Mouse (Mus musculus) hindbrain, postnatal 0 days (tissue): ENCODE results near the gene Sh3gl1. TPM values are rescaled to one million over a fixed set of nuclear protein-coding genes. Genes with fewer than 3 reads are reported as not detected.

Experiments
- ATAC-seq: fragments of 200-750 bp; cut with Nextera tagmentation; 2 replicates; pipeline ENCODE4 v1.8.0; 2017; ENCODE audit warnings: mild to moderate bottlenecking, moderate TSS enrichment, moderate library complexity
- DNase-seq: peaks from one replicate; pipeline ENCODE4 v3.0.0-alpha.2; 2015; ENCODE audit warnings: low spot score
- H3K27ac ChIP-seq: fragments of 300-500 bp; sonication (generic); 2 replicates; pipeline ENCODE4 v1.5.1; 2014; ENCODE audit warnings: mild to moderate bottlenecking
- H3K27me3 ChIP-seq: fragments of 300-500 bp; sonication (generic); 2 replicates; pipeline ENCODE4 v1.6.1; 2014; ENCODE audit warnings: low read length, mixed read lengths; ENCODE audit not compliant: insufficient read depth
- H3K36me3 ChIP-seq: fragments of 300-500 bp; sonication (generic); 2 replicates; pipeline ENCODE4 v1.6.1; 2014; ENCODE audit warnings: low read length, mixed read lengths; ENCODE audit not compliant: insufficient read depth
- H3K4me1 ChIP-seq: fragments of 300-500 bp; sonication (generic); 2 replicates; pipeline ENCODE4 v1.6.1; 2014; ENCODE audit warnings: antibody characterized with exemption, low read length, mixed read lengths; ENCODE audit not compliant: insufficient read depth
- H3K4me2 ChIP-seq: fragments of 300-500 bp; sonication (generic); 2 replicates; pipeline ENCODE4 v1.6.1; 2014; ENCODE audit warnings: low read depth, mild to moderate bottlenecking, low read length, moderate library complexity, mixed read lengths
- H3K4me3 ChIP-seq: fragments of 300-500 bp; sonication (generic); 2 replicates; pipeline ENCODE4 v1.5.1; 2014; ENCODE audit warnings: low read length
- H3K9ac ChIP-seq: fragments of 300-500 bp; sonication (generic); replicated peaks from 2 replicates; pipeline ENCODE4 v1.6.1; 2014; ENCODE audit warnings: mild to moderate bottlenecking, low read length, moderate library complexity, mixed read lengths
- H3K9me3 ChIP-seq: fragments of 300-500 bp; sonication (generic); 2 replicates; pipeline ENCODE4 v1.6.1; 2016; ENCODE audit warnings: low read length, mixed read lengths
- CTCF ChIP-seq: IDR thresholded peaks from 2 replicates; pipeline ENCODE4 v1.5.1; 2016; ENCODE audit warnings: antibody characterized with exemption, control low read depth, low read depth
- WGBS: fragments of 180-500 bp; shearing (Covaris S2); extraction: QIAGEN DNeasy Blood & Tissue Kit; methylation state at CpG from one replicate; pipeline ENCODE4 v1.1.7; 2014; 5-methylcytosine and 5-hydroxymethylcytosine counted together
- polyA plus RNA-seq: library from polyadenylated mRNA; unstranded; fragments of >200 nt; fragmentation: Nextera tagmentation; extraction: Ambion mirVana; gene quantifications from 2 replicates; pipeline ENCODE4 v1.2.1, GENCODE M21; 2015
- total RNA-seq: library from RNA; depleted of rRNA; stranded (reverse); fragments of >200 nt; gene quantifications from 2 replicates; pipeline ENCODE4 v1.2.3, GENCODE M21; 2014

The Sh3gl1 gene
- total and polyA plus RNA-seq, 2 experiments from 2014 or later = 79.5 to 84.5 TPM

DNA sequence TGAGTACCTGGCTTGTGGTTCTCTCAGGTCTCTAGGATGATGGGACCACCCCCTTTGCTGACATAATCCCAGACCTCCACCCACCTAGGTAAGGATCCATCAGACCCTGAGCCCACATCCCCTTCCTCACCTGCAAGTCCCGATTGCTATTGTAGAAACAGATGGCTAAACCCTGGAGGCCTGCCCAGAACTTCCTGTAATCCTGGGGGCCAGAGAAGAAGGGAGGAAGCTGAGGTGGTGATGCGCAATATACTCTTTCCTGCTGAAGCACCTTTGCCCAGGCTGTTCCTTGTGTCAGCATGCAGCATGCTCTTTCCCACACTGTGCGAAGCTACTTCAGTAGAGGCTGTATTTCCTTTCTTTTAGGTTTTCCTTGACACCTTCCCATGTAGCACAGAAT lies 33.4 kb downstream of the Sh3gl1 start:
- no peak overlapping the region for H3K9ac ChIP-seq
- H3K27me3 ChIP-seq = 0 out of 2 replicates have a peak, but pooled peaks cover 5% of the 10 kb centered on the region
- no peak overlapping the region for H3K4me2 ChIP-seq
- 76% methylated on average over 3 of the region's 3 CpGs for WGBS
- H3K36me3 ChIP-seq = no peaks in the 10 kb centered on the region
- no peak for TF ChIP-seq CTCF
- H3K4me1 ChIP-seq = no peaks in the 10 kb centered on the region
- no peaks in the 10 kb centered on the region for H3K9me3 ChIP-seq
- no peak overlapping the region for H3K27ac ChIP-seq
- H3K4me3 ChIP-seq = no peak overlapping the region
- ATAC-seq = no peak
- DNase-seq = no peak

DNA sequence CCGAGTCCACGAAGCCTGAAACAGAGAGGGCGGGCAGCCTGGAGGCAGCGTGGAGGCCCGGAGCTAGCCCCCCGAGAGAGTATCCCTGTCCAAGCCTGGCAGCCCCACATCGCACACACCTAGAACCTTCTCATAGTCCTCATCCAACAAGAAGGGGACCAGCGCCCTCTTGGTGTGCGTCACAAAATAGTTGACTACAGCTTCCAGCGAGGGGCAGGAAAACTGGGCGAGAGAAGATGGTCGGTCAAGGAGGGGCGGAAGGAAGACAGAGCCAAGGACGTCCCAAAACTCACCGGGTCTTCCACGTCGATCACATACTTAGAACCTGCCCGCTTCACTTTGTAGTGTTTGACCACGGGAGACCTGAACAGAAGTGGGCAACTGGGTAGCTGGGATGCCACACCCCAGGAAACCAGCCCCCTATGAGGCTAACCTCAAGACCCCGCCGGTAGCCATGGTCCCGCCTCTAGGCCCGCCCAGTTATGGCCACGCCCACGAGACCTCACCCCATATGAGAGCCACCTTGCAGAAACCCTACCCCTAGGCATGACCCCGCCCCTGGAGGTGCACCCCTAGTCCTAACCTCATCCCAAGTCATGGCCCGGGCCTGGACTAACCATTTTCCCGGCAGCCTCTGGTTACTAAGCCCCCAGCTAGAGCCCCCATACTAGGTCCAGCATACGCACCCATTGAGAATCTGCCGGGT lies 36.5 kb downstream of the Sh3gl1 start:
- 12% methylated on average over 30 of the region's 30 CpGs for WGBS
- ATAC-seq (peak; percentile 25; the same call in 1 of the 2 replicates), DNase-seq (no peak)
- Histone ChIP-seq H3K4me3 (no peak overlapping the region), H3K27me3 (0 out of 2 replicates have a peak, but pooled peaks cover 5% of the 10 kb centered on the region), H3K27ac (no peak overlapping the region), H3K36me3 (peaks cover 3% of the 10 kb centered on the region; the same call in 1 of the 2 replicates), H3K9ac (no peak overlapping the region), H3K4me1 (no peaks in the 10 kb centered on the region), H3K9me3 (no peaks in the 10 kb centered on the region), H3K4me2 (peak overlapping the region; percentile 19; the same call in 1 of the 2 replicates)
- no peak; the same call in 1 of the 2 replicates for TF ChIP-seq CTCF

DNA sequence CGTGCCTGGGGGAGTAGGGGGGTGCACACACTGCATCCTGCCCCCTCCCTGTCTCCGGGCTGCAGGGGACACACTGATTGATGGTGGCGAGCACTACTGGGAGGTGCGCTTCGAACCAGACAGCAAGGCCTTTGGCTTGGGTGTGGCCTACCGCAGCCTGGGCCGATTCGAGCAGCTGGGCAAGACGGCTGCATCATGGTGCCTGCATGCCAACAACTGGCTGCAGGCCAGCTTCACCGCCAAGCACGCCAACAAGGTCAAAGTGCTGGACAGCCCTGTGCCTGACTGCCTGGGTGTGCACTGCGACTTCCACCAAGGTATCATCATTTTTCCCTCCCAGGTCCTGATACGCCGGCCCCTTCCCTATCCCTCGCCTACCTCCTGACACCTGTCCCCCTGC lies 40.4 kb downstream of the Sh3gl1 start:
- Histone ChIP-seq H3K4me1 (no peaks in the 10 kb centered on the region), H3K9me3 (no peaks in the 10 kb centered on the region), H3K27me3 (0 out of 2 replicates have a peak, but pooled peaks cover 5% of the 10 kb centered on the region), H3K9ac (no peak overlapping the region), H3K27ac (no peak overlapping the region), H3K36me3 (peaks cover 6% of the 10 kb centered on the region), H3K4me2 (no peak overlapping the region), H3K4me3 (no peak overlapping the region)
- no peak for TF ChIP-seq CTCF
- 79% methylated on average over 15 of the region's 15 CpGs for WGBS
- DNase-seq (no peak), ATAC-seq (no peak)

DNA sequence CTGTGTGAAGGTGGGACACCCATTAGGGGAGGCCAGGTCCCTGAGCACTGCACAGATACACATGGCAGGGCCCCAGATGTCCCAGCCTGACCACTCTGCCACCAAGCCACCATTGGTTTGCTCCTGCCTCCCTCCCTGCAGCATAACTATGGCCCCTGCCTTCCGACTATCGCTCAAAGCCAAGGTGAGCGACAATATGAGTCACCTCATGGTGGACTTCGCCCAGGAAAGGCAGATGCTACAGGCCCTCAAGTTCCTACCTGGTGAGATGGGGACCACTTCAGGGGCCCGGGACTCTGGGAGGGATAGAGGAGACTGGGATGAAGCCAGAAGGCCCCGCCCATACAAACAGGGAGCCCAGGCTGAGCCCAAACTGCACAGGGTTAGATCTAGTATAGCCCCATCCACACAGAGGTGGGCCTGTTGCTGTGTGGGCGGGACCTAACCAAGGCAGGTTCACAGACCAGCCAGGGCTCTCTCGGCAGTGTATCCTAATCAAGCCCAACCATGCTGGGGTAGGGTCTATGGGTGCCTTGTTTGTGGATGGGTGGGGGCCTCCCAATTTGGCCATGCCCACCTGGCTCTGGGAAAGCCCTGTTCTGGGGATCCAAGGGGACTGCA lies 46.0 kb downstream of the Sh3gl1 start:
- ATAC-seq = no peak
- 90% methylated on average over 8 of the region's 8 CpGs for WGBS
- Histone ChIP-seq H3K27me3 (no peaks in the 10 kb centered on the region), H3K9me3 (no peaks in the 10 kb centered on the region), H3K9ac (no peak overlapping the region), H3K4me2 (no peak overlapping the region), H3K27ac (no peak overlapping the region), H3K36me3 (peaks cover 4% of the 10 kb centered on the region; the same call in 1 of the 2 replicates), H3K4me3 (no peak overlapping the region), H3K4me1 (peaks cover 11% of the 10 kb centered on the region)
- TF ChIP-seq CTCF = no peak
- DNase-seq = no peak

DNA sequence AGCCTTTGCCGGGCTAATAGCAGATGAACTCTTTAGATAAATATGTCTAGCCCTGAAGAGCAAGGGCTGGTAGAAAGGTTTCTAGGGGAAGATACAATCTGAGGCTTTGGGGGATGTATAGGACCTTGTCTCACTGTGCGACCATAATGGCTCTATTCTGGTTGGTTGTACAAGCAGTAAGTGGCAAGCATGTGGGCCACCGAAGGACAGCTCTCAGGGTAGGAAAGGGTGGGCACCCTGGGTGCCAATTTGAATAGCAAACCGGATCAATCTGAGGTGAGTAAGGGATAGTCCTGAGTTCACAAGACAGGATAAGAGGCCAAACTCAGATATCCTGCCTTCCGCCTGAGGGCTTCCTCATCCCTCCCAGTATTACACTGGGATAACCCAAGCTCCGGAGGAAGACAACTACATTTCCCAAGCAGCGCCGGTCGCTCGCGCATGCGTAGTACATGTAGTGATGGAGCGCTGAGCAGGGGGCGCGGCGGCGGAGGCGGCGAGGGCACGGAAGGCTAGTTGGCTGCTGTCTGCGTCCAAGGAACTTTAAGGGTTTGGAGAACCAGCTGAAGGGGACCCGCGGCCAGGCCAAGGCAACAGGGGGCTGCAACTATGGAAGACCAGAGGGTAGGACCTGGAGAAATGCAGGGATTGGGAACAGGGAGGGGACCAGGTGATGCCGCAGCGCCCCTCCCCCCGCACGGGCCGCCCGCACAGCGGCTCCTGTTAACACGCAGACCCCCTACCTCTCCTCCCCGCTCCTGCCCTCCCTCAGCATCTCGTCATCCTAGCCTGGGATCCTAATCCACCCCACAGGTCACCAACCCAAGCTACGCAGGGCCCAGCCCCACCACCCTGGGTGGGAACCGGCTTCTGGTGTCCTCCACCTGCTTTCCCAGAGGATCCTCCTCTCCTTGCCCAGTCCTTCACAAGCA lies 50.1 kb downstream of the Sh3gl1 start, which contains the start of gene Fsd1:
Gene Fsd1, plus strand, starts transcription at position 480 of the 932 bp plus-strand sequence.
- peak; percentile 85 for ATAC-seq

DNA sequence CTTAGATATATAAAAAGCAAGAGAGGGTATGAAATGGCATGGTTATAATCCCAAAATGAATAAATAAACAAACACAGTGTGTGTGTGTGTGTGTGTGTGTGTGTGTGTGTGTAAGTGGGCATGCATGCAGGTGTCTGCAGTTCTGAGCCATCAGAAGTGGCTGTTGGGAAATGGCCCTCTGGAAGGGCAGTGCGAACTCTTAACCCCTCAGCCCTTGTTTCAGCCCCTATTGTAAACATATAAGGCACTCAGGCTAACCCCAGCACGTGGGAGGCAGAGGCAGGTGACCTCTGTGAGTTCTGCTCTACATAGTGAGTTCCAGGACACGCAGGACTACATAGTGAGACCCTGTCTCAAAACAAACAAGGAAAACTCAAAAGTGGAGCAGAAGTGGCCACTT lies 59.1 kb downstream of the Sh3gl1 start:
- ATAC-seq = no peak
- H3K27ac ChIP-seq = no peak overlapping the region

More for the DNA sequence above, 50.1 kb downstream of the Sh3gl1 start, which contains the start of gene Fsd1:
- H3K9ac ChIP-seq = peak within 1 kb of the TSS; percentile 71
- DNase-seq = peak; percentile 90
- H3K27ac ChIP-seq = peak within 1 kb of the TSS; percentile 74; the same call in 1 of the 2 replicates
- H3K36me3 ChIP-seq = peaks cover 3% of the 10 kb centered on the region; the same call in 1 of the 2 replicates
- TF ChIP-seq CTCF = peak; percentile 26; the same call in 1 of the 2 replicates
- peak within 1 kb of the TSS; percentile 76 for H3K4me2 ChIP-seq
- H3K4me3 ChIP-seq = peak within 1 kb of the TSS; percentile 66
- H3K9me3 ChIP-seq = no peaks in the 10 kb centered on the region
- WGBS = 9% methylated on average over 33 of the region's 35 CpGs
- no peaks in the 10 kb centered on the region for H3K27me3 ChIP-seq
- peaks cover 11% of the 10 kb centered on the region for H3K4me1 ChIP-seq

More for the DNA sequence above, 59.1 kb downstream of the Sh3gl1 start:
- 52% methylated on average over 3 of the region's 3 CpGs for WGBS
- H3K4me2 ChIP-seq = no peak overlapping the region
- H3K27me3 ChIP-seq = no peaks in the 10 kb centered on the region
- no peak for TF ChIP-seq CTCF
- no peaks in the 10 kb centered on the region for H3K4me1 ChIP-seq
- no peak overlapping the region for H3K9ac ChIP-seq
- DNase-seq = no peak
- H3K4me3 ChIP-seq = no peak overlapping the region
- no peaks in the 10 kb centered on the region for H3K36me3 ChIP-seq
- no peaks in the 10 kb centered on the region for H3K9me3 ChIP-seq
